Mouse (Mus musculus) neural tube, embryonic 14.5 days (tissue): Measurements from ENCODE around the gene Tle6. TPM values are rescaled to one million over a fixed set of nuclear protein-coding genes. Genes with fewer than 3 reads are reported as not detected.

Experiments
- ATAC-seq: fragments of 200-750 bp; cut with Nextera tagmentation; 2 replicates; pipeline ENCODE4 v1.8.0; 2017; ENCODE audit warnings: low read depth, mild to moderate bottlenecking, moderate TSS enrichment, moderate library complexity
- H3K27ac ChIP-seq: fragments of 300-500 bp; sonication (generic); 2 replicates; pipeline ENCODE4 v1.5.1; 2014; ENCODE audit warnings: low read depth, mild to moderate bottlenecking, control low read depth, low read length, moderate library complexity, mixed read lengths
- H3K27me3 ChIP-seq: fragments of 300-500 bp; sonication (generic); 2 replicates; pipeline ENCODE4 v1.6.1; 2014; ENCODE audit warnings: low read length; ENCODE audit not compliant: control insufficient read depth, insufficient read depth
- H3K36me3 ChIP-seq: fragments of 300-500 bp; sonication (generic); 2 replicates; pipeline ENCODE4 v1.6.1; 2014; ENCODE audit warnings: low read length, mixed read lengths; ENCODE audit not compliant: control insufficient read depth, insufficient read depth
- H3K4me1 ChIP-seq: fragments of 300-500 bp; sonication (generic); 2 replicates; pipeline ENCODE4 v1.6.1; 2014; ENCODE audit warnings: low read length; ENCODE audit not compliant: control insufficient read depth, insufficient read depth
- H3K4me2 ChIP-seq: fragments of 300-500 bp; sonication (generic); 2 replicates; pipeline ENCODE4 v1.6.1; 2014; ENCODE audit warnings: mild to moderate bottlenecking, low read depth, low read length, control low read depth
- H3K4me3 ChIP-seq: fragments of 300-500 bp; sonication (generic); 2 replicates; pipeline ENCODE4 v1.5.1; 2014; ENCODE audit warnings: low read depth, low read length, control low read depth, mixed read lengths
- H3K9ac ChIP-seq: fragments of 300-500 bp; sonication (generic); replicated peaks from 2 replicates; pipeline ENCODE4 v1.6.1; 2014; ENCODE audit warnings: low read depth, mild to moderate bottlenecking, control low read depth, low read length, mixed read lengths
- H3K9me3 ChIP-seq: fragments of 300-500 bp; sonication (generic); 2 replicates; pipeline ENCODE4 v1.6.1; 2016; ENCODE audit warnings: low read length; ENCODE audit not compliant: control insufficient read depth
- WGBS: fragments of 180-500 bp; shearing (Covaris S2); extraction: QIAGEN DNeasy Blood & Tissue Kit; methylation state at CpG from one replicate; pipeline ENCODE4 v1.1.7; 2014; 5-methylcytosine and 5-hydroxymethylcytosine counted together
- polyA plus RNA-seq: library from polyadenylated mRNA; unstranded; fragments of >200 nt; fragmentation: Nextera tagmentation; extraction: Ambion mirVana; gene quantifications from 2 replicates; pipeline ENCODE4 v1.2.1, GENCODE M21; 2014

Tle6 gene
- polyA plus RNA-seq, 1 experiment from 2014 or later, result 6.6 TPM

- no peak overlapping the region for H3K27ac ChIP-seq
- ATAC-seq, result no peak
- no peaks in the 10 kb centered on the region for H3K36me3 ChIP-seq
- H3K4me3 ChIP-seq, result no peak overlapping the region
- WGBS, result 49% methylated on average over 6 of the region's 6 CpGs
- H3K4me2 ChIP-seq, result no peak overlapping the region
- H3K9ac ChIP-seq, result no peak overlapping the region
- H3K27me3 ChIP-seq, result no peaks in the 10 kb centered on the region; the same call in 1 of the 2 replicates
- H3K4me1 ChIP-seq, result peaks cover 29% of the 10 kb centered on the region
- H3K9me3 ChIP-seq, result no peaks in the 10 kb centered on the region
Observed at GRCm38 (mm10) chr10:81598871-81599270, 2.0 kb downstream of the Tle6 start.

- ATAC-seq, result no peak
- Histone ChIP-seq H3K4me2 (no peak overlapping the region), H3K4me3 (no peak overlapping the region), H3K27ac (no peak overlapping the region), H3K9ac (no peak overlapping the region), H3K9me3 (no peaks in the 10 kb centered on the region), H3K27me3 (no peaks in the 10 kb centered on the region; the same call in 1 of the 2 replicates), H3K36me3 (no peaks in the 10 kb centered on the region), H3K4me1 (peaks cover 29% of the 10 kb centered on the region)
- WGBS, result 37% methylated on average over 3 of the region's 3 CpGs
Observed at GRCm38 (mm10) chr10:81598342-81598741, 2.5 kb downstream of the Tle6 start.

- Histone ChIP-seq H3K9ac (peak overlapping the region; percentile 7; the same call in 1 of the 2 replicates), H3K27me3 (no peaks in the 10 kb centered on the region; the same call in 1 of the 2 replicates), H3K36me3 (no peaks in the 10 kb centered on the region), H3K9me3 (no peaks in the 10 kb centered on the region), H3K4me1 (peaks cover 26% of the 10 kb centered on the region), H3K4me3 (no peak overlapping the region), H3K4me2 (peak overlapping the region; percentile 38; the same call in 1 of the 2 replicates), H3K27ac (peak overlapping the region; percentile 44)
- 6% methylated on average over 12 of the region's 12 CpGs for WGBS
- ATAC-seq, result peak; percentile 16; the same call in 1 of the 2 replicates
Observed at GRCm38 (mm10) chr10:81597137-81597950, 3.5 kb downstream of the Tle6 start.

GRCm38 (mm10) chr10:81596611-81597010 is 4.3 kb downstream of the Tle6 start:
- H3K4me1 ChIP-seq, result peaks cover 26% of the 10 kb centered on the region
- H3K27ac ChIP-seq, result no peak overlapping the region
- peak; percentile 21; the same call in 1 of the 2 replicates for ATAC-seq
- H3K9ac ChIP-seq, result no peak overlapping the region
- no peak overlapping the region for H3K4me3 ChIP-seq
- H3K9me3 ChIP-seq, result no peaks in the 10 kb centered on the region
- under 1% methylated on average over 10 of the region's 10 CpGs for WGBS
- H3K36me3 ChIP-seq, result no peaks in the 10 kb centered on the region
- no peaks in the 10 kb centered on the region; the same call in 1 of the 2 replicates for H3K27me3 ChIP-seq
- peak overlapping the region; percentile 38; the same call in 1 of the 2 replicates for H3K4me2 ChIP-seq

- H3K27ac ChIP-seq, result no peak overlapping the region
- no peak overlapping the region for H3K4me3 ChIP-seq
- WGBS, result 39% methylated on average over 5 of the region's 5 CpGs
- peaks cover 24% of the 10 kb centered on the region for H3K4me1 ChIP-seq
- H3K27me3 ChIP-seq, result no peaks in the 10 kb centered on the region; the same call in 1 of the 2 replicates
- H3K9ac ChIP-seq, result no peak overlapping the region
- H3K4me2 ChIP-seq, result no peak overlapping the region
- H3K36me3 ChIP-seq, result no peaks in the 10 kb centered on the region
- no peak for ATAC-seq
- no peaks in the 10 kb centered on the region for H3K9me3 ChIP-seq
Observed at GRCm38 (mm10) chr10:81595599-81595998, 5.3 kb downstream of the Tle6 start.

GRCm38 (mm10) chr10:81593935-81594334 is 6.9 kb downstream of the Tle6 start:
- H3K9me3 ChIP-seq, result no peaks in the 10 kb centered on the region
- no peaks in the 10 kb centered on the region for H3K36me3 ChIP-seq
- H3K4me1 ChIP-seq, result peaks cover 22% of the 10 kb centered on the region
- no peaks in the 10 kb centered on the region; the same call in 1 of the 2 replicates for H3K27me3 ChIP-seq
- 77% methylated on average over 18 of the region's 18 CpGs for WGBS
- H3K4me2 ChIP-seq, result no peak overlapping the region
- H3K4me3 ChIP-seq, result no peak overlapping the region
- H3K27ac ChIP-seq, result no peak overlapping the region
- no peak overlapping the region for H3K9ac ChIP-seq
- no peak for ATAC-seq

- no peak overlapping the region for H3K27ac ChIP-seq
- H3K4me3 ChIP-seq, result no peak overlapping the region
- peaks cover 22% of the 10 kb centered on the region for H3K4me1 ChIP-seq
- no peak for ATAC-seq
- no peaks in the 10 kb centered on the region for H3K27me3 ChIP-seq
- 80% methylated on average over 4 of the region's 4 CpGs for WGBS
- no peak overlapping the region for H3K9ac ChIP-seq
- H3K36me3 ChIP-seq, result no peaks in the 10 kb centered on the region
- H3K9me3 ChIP-seq, result no peaks in the 10 kb centered on the region
- H3K4me2 ChIP-seq, result no peak overlapping the region
Observed at GRCm38 (mm10) chr10:81593223-81593622, 7.7 kb downstream of the Tle6 start.

GRCm38 (mm10) chr10:81592631-81593030 is 8.2 kb downstream of the Tle6 start:
- no peak for ATAC-seq
- 82% methylated on average over 7 of the region's 7 CpGs for WGBS
- Histone ChIP-seq H3K9ac (no peak overlapping the region), H3K9me3 (no peaks in the 10 kb centered on the region), H3K4me3 (no peak overlapping the region), H3K27me3 (peaks cover 3% of the 10 kb centered on the region; the same call in 1 of the 2 replicates), H3K27ac (no peak overlapping the region), H3K4me1 (peaks cover 22% of the 10 kb centered on the region), H3K4me2 (no peak overlapping the region), H3K36me3 (no peaks in the 10 kb centered on the region)

GRCm38 (mm10) chr10:81591846-81592245 is 9.0 kb downstream of the Tle6 start:
- Histone ChIP-seq H3K4me1 (peaks cover 16% of the 10 kb centered on the region), H3K9ac (no peak overlapping the region), H3K36me3 (no peaks in the 10 kb centered on the region), H3K4me2 (no peak overlapping the region), H3K27me3 (peaks cover 3% of the 10 kb centered on the region; the same call in 1 of the 2 replicates), H3K4me3 (no peak overlapping the region), H3K27ac (no peak overlapping the region), H3K9me3 (no peaks in the 10 kb centered on the region)
- ATAC-seq, result no peak
- 65% methylated on average over 9 of the region's 9 CpGs for WGBS
